Mouse (Mus musculus) spleen, postnatal 4 days (tissue): ENCODE measurements around the gene Arid3c.

Experiments used
- DNase-seq, 2 experiments: peaks; one replicate each; pipeline ENCODE4 v3.0.0; 2022; ENCODE audit warnings: low spot score in 2 of 2

Gene Arid3c

DNA sequence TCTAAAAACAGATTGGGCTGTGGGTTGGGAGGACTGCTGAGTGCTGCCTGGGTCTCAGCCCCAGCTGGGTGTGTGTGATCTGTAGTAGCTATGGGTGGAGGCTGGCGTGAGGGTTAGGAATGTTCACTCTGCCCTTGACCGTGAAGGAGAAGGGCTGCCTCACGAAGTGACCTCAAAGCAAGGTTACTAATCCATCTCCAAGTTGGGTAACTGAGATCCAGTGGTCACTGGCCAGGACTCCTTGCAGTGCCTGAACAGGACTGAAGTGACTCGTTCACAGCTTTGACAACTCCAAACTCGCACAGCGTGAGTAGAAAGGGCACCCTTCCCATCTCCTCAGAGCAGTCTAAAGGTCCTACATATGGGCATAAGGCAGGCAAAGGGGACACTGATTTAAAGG, 52.1 kb downstream of the Arid3c start:
- DNase-seq: no peak

DNA sequence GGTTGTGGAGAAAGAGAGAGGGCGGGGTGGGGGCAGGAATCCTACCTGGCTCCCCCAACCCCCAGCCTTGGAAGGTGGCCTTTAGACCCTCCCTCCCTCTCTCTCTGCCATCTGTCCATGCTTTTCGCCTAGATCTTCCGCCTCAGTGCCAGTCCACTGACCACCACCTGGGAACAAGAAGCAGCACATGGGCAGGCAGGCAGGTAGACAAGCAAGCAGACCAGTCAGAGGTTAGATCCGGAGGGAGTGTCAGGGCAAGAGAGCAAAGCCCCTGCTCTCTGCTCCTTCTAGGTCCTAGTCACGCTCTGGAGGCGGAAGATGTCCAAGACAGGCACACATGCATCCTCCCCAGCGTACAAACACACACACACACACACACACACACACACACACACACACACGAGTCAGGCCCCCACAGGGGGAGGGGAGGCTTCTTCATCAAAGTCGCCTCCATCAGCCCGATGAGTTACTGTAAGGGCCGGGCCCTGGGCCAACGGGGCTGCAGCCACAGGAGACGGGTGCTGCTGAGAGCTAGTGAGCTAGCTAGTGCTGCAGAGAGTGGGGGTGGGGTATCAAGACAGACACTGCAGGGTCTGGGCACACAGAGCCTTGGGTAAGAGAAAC, 53.8 kb downstream of the Arid3c start:
- DNase-seq: peak in 1 of 2 experiments; percentile 51

DNA sequence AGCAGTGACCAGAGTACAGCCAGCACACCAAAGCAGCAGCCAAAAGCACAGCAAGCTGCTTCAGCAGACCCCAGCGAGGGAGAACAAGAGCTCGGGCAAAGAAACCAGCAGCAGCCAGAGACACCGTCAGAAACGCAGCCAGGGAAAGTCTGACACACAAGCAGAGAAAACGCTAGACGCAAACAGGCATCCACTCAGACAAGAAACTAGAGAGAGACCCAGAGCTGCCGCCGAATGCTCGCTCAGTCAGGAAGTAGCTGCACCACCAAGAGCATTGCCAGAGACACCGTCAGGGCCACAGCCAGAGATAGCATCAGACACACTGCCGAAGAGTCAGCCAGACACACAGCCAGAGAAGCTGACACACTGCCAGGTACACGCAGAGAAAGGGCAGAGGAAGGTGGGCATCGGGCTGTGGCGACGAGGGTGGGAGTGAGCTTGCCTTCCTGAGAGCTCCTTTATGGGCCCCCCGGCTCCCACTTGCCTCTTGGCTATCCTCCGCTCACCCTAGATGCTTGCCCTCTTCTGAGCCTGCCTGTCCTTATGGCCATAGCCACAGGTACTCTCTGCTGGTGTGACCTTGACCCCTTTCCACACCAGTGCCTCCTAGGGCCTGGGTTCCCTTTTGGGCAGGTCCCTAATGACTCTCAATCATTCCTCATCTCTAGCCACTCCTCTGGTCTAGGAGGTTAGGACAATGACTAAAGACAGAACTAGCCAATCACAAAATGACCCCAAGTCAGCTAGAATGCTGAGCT, 54.5 kb downstream of the Arid3c start:
- peak in 1 of 2 experiments; percentile 51 for DNase-seq
